Mouse (Mus musculus) cerebellum, adult 2 months (tissue): ENCODE results near the gene Ufc1.

Experiments
- CTCF ChIP-seq: fragments of 200-500 bp; IDR thresholded peaks from 2 replicates; pipeline ENCODE4 v1.5.1; 2011; ENCODE audit warnings: low read depth, mild to moderate bottlenecking, control low read depth, low read length, moderate library complexity, borderline replicate concordance; ENCODE audit not compliant: insufficient read depth
- POLR2A ChIP-seq: fragments of 200-500 bp; IDR thresholded peaks from 2 replicates; pipeline ENCODE4 v1.6.1; 2011; ENCODE audit warnings: low read length, control low read depth, borderline replicate concordance; ENCODE audit not compliant: insufficient read depth

GRCm38 (mm10) chr1:171251594-171252324, 43.1 kb downstream of the Ufc1 start:
- TF ChIP-seq CTCF (no peak), POLR2A (no peak)
